Mouse (Mus musculus) testis, adult 2 months (tissue): Measurements from ENCODE around the gene Ccnq. TPM values are rescaled to one million over a fixed set of nuclear protein-coding genes. Genes with fewer than 3 reads are reported as not detected.

Experiments used
- H3K27ac ChIP-seq: fragments of 200-500 bp; 2 replicates; pipeline ENCODE4 v1.5.1; 2012; ENCODE audit warnings: low read depth, low read length; ENCODE audit not compliant: control insufficient read depth, insufficient read depth
- H3K27me3 ChIP-seq: fragments of 200-500 bp; 2 replicates; pipeline ENCODE4 v1.6.1; 2012; ENCODE audit warnings: mild to moderate bottlenecking, low read length, moderate library complexity; ENCODE audit not compliant: control insufficient read depth, insufficient read depth
- H3K36me3 ChIP-seq: fragments of 200-500 bp; 2 replicates; pipeline ENCODE4 v1.6.1; 2012; ENCODE audit warnings: mild to moderate bottlenecking, low read length; ENCODE audit not compliant: control insufficient read depth, insufficient read depth
- H3K4me1 ChIP-seq: fragments of 200-500 bp; 2 replicates; pipeline ENCODE4 v1.6.1; 2012; ENCODE audit warnings: low read length; ENCODE audit not compliant: control insufficient read depth, insufficient read depth
- H3K4me3 ChIP-seq: fragments of 200-500 bp; 2 replicates; pipeline ENCODE4 v1.5.1; 2012; ENCODE audit warnings: low read depth, mild to moderate bottlenecking, low read length, moderate library complexity, mixed read lengths; ENCODE audit not compliant: control insufficient read depth
- CTCF ChIP-seq: fragments of 200-500 bp; IDR thresholded peaks from 2 replicates; pipeline ENCODE4 v1.5.1; 2012; ENCODE audit warnings: low read depth, mild to moderate bottlenecking, inconsistent platforms, low read length, moderate library complexity; ENCODE audit not compliant: control insufficient read depth, insufficient read depth, insufficient replicate concordance
- POLR2A ChIP-seq: fragments of 200-500 bp; IDR thresholded peaks from 2 replicates; pipeline ENCODE4 v1.6.1; 2012; ENCODE audit warnings: low read depth, mild to moderate bottlenecking, inconsistent platforms, low read length, moderate library complexity; ENCODE audit not compliant: control insufficient read depth
- polyA plus RNA-seq: library from polyadenylated mRNA; depleted of rRNA; stranded (reverse); fragments of >200 nt; gene quantifications from 2 replicates; pipeline ENCODE4 v1.2.3, GENCODE M21; 2012; rRNA removed

Gene Ccnq
- polyA plus RNA-seq, 1 experiment, result 16.5 TPM

DNA sequence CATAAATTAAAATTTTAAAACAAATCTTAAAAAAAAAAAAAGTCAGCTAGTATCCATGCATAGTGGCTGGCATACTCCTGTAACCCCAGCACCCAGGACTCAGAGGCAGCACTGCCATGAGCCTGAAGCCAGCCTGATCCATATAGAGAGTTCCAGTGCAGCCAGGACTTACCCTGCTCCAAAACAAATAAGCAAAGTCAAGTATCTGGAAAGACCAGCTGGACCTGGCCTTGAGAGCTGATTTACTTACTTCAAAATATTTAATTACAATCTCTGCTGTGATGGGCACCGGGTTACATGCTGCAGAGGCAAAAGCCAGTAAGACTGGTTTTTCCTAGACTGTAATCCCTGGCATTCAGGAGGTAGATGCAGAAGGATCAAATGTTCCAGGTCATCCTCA lies 26.7 kb downstream of the Ccnq start:
- Histone ChIP-seq H3K4me1 (no peaks in the 10 kb centered on the region; the same call in 1 of the 2 replicates), H3K36me3 (no peaks in the 10 kb centered on the region), H3K27me3 (no peaks in the 10 kb centered on the region), H3K27ac (no peak overlapping the region), H3K4me3 (no peak overlapping the region)
- TF ChIP-seq CTCF (no peak), POLR2A (no peak)

DNA sequence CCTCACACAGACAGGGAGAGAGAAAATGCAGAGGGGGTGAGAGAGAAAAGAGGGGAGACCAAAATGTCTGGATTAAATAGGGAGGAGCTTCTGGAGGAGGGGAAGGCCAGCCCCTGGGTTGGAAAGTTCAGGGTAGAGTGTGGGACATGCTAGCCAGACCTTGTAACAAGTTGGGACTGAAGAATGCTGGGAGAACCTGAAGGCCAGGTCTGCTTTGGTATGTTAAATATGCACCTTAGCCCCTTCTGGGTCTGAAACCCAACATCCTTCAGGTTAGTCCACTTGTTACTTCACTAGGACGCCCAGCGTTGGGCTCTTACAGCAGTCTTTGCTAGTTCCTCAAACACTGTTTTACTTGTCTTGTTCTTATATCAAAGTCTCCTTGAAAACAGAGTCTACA lies 30.1 kb downstream of the Ccnq start:
- Histone ChIP-seq H3K27ac (no peak overlapping the region), H3K36me3 (no peaks in the 10 kb centered on the region), H3K27me3 (no peaks in the 10 kb centered on the region), H3K4me1 (no peaks in the 10 kb centered on the region), H3K4me3 (no peak overlapping the region)
- TF ChIP-seq CTCF (no peak), POLR2A (no peak)

DNA sequence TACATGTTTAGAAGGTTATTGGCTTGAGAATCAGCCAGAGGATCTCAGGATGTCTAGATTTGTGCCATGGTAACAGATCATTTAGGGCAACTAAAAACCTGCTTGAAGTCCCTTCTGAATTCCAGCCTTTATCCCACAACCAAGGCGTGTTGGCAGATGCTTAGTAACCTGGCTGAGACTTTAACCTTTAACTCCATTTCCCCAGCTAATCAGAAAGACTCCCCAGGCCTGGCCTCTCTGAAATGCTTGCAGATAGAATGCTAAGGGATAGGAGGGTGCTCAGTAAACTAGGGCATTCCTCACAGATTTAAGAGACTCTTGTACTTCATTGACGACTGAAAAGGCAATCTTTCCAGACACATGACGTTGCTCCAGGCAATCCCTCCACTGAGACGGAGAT lies 33.9 kb downstream of the Ccnq start:
- no peak for TF ChIP-seq POLR2A
- TF ChIP-seq CTCF, result no peak
- H3K4me1 ChIP-seq, result no peaks in the 10 kb centered on the region
- H3K36me3 ChIP-seq, result no peaks in the 10 kb centered on the region
- no peaks in the 10 kb centered on the region for H3K27me3 ChIP-seq
- H3K27ac ChIP-seq, result no peak overlapping the region
- no peak overlapping the region for H3K4me3 ChIP-seq

DNA sequence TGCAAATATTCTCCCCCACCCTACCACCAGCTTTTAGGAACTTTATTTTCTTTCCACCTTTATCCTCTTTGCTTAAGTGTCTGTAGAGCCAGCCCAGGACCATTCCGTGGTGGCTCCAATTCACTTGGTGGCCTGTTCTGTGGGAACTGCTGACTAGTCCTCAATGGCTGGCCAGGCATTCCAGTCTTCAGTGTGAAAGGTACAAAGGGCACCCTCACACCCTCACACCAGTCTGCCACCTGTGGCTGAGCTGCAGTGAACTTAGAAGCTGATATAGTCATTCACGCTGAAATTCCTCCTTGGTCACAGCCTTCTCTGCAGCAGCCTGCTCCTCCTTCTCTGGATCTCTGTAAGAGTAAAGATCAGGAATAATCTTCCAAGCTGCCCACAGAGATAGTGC lies 42.9 kb downstream of the Ccnq start:
- H3K27me3 ChIP-seq, result no peaks in the 10 kb centered on the region
- H3K4me3 ChIP-seq, result no peak overlapping the region
- H3K27ac ChIP-seq, result no peak overlapping the region
- H3K4me1 ChIP-seq, result no peaks in the 10 kb centered on the region
- no peak for TF ChIP-seq POLR2A
- TF ChIP-seq CTCF, result no peak
- H3K36me3 ChIP-seq, result no peaks in the 10 kb centered on the region

DNA sequence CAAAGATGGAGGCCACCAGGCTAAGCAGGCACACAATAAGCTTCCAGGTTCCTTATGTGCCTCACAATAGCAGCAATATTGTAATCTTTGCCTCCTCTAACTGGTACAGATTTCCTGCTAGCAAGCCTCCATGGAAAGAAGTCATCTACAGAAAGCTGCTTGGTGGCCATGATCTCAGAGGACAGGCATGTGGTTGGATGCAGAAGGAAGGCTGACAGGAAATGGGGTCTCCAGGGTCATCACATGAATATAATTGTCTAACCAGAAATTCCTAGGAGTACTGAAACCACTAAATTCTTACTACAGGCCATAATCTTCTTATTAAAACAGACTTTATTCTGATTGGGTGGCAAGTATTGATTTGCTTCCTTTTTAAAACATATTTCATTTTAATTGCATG lies 45.5 kb downstream of the Ccnq start:
- TF ChIP-seq CTCF, result no peak
- no peak for TF ChIP-seq POLR2A
- H3K27ac ChIP-seq, result no peak overlapping the region
- no peaks in the 10 kb centered on the region for H3K27me3 ChIP-seq
- H3K4me3 ChIP-seq, result no peak overlapping the region
- no peaks in the 10 kb centered on the region for H3K36me3 ChIP-seq
- no peaks in the 10 kb centered on the region for H3K4me1 ChIP-seq

DNA sequence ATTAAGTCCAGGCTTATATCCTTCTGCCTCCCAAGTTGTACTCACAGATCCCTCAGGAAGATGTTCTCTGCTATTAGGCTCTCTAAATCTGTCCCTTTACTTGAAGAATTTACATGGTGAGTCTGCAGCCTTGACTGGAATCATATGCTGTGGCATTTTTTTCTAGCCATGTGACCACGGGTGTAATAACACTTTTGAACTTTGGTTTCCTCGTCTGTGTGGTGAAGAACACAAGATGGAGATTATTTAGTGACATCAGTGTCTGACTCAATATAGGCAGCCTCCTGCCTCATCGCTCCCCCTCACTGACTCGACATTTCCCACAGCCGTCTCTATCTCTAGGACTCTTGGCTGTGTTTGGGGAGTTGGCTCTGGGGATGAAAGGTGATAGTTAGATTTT lies 48.4 kb downstream of the Ccnq start:
- H3K27me3 ChIP-seq, result no peaks in the 10 kb centered on the region
- no peak overlapping the region for H3K27ac ChIP-seq
- H3K36me3 ChIP-seq, result no peaks in the 10 kb centered on the region
- H3K4me1 ChIP-seq, result no peaks in the 10 kb centered on the region
- H3K4me3 ChIP-seq, result no peak overlapping the region
- TF ChIP-seq CTCF (no peak), POLR2A (no peak)

DNA sequence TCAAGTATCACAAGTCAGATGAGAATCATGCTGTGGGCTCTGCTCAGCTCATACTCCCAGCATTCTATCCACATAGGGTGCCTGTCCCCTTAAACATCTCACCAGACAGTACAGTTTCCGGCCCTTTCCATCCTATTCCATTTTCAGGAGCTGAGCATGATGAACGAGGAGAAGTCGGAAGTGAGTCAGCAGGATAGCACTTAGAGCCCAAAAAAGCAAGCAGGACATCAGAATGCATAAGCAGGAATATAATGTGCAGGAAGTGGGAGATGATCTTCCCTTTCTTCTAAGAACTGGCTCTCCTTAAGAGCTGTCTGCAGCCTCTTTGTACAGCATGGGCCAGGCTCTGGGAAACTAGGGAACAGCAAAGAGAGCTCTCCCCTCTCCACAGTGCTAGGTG lies 49.2 kb downstream of the Ccnq start:
- no peaks in the 10 kb centered on the region for H3K36me3 ChIP-seq
- H3K4me3 ChIP-seq, result no peak overlapping the region
- TF ChIP-seq CTCF, result no peak
- no peak for TF ChIP-seq POLR2A
- H3K27ac ChIP-seq, result no peak overlapping the region
- H3K4me1 ChIP-seq, result no peaks in the 10 kb centered on the region
- H3K27me3 ChIP-seq, result no peaks in the 10 kb centered on the region

Other genes starting within 250 kb of the Ccnq start
- not detected in 2 replicates for gene Sebox, start 248.3 kb downstream of the Ccnq start, polyA plus RNA-seq
- gene Tmem199, start 239.6 kb downstream of the Ccnq start, polyA plus RNA-seq, result 16.0 and 19.2 TPM in 2 replicates
- gene Poldip2, start 239.5 kb downstream of the Ccnq start, polyA plus RNA-seq, result 111 and 129 TPM in 2 replicates
- 9.8 and 10.0 TPM in 2 replicates for gene Tnfaip1, start 215.4 kb downstream of the Ccnq start, polyA plus RNA-seq
- 62.1 and 64.8 TPM in 2 replicates for gene Ift20, start 215.4 kb downstream of the Ccnq start, polyA plus RNA-seq
- gene Tmem97, start 201.0 kb downstream of the Ccnq start, polyA plus RNA-seq, result 491 and 534 TPM in 2 replicates
- 10.8 and 12.0 TPM in 2 replicates for gene Nlk, start 54.4 kb downstream of the Ccnq start, polyA plus RNA-seq
- gene Lyrm9, start 74.9 kb upstream of the Ccnq start, polyA plus RNA-seq, result 158 and 165 TPM in 2 replicates
- gene Nos2, start 169.1 kb upstream of the Ccnq start, polyA plus RNA-seq, result 0.61 and 0.70 TPM in 2 replicates
- 4.7 and 6.3 TPM in 2 replicates for gene Lgals9, start 233.2 kb upstream of the Ccnq start, polyA plus RNA-seq